Mouse (Mus musculus) heart, adult 2 months (tissue): ENCODE measurements around the gene Ddr2. TPM values are rescaled to one million over a fixed set of nuclear protein-coding genes. Genes with fewer than 3 reads are reported as not detected.

ENCODE experiments used
- DNase-seq, 2 experiments: peaks; one replicate each; pipeline ENCODE4 v3.0.0; 2021
- H3K27ac ChIP-seq: fragments of 200-600 bp; 2 replicates; pipeline ENCODE4 v1.8.1; 2022
- H3K27me3 ChIP-seq: fragments of 200-500 bp; 2 replicates; pipeline ENCODE4 v1.6.1; 2012; ENCODE audit warnings: mild to moderate bottlenecking, low read length, inconsistent platforms, mixed read lengths; ENCODE audit not compliant: control insufficient read depth, insufficient read depth
- H3K36me3 ChIP-seq: fragments of 200-500 bp; 2 replicates; pipeline ENCODE4 v1.6.1; 2012; ENCODE audit warnings: low read length, inconsistent platforms; ENCODE audit not compliant: control insufficient read depth, insufficient read depth
- H3K4me1 ChIP-seq: fragments of 200-500 bp; 2 replicates; pipeline ENCODE4 v1.6.1; 2011; ENCODE audit warnings: low read length; ENCODE audit not compliant: control insufficient read depth, insufficient read depth
- H3K4me3 ChIP-seq: fragments of 200-600 bp; 2 replicates; pipeline ENCODE4 v1.8.1; 2022
- H3K79me2 ChIP-seq: fragments of 200-500 bp; replicated peaks from 2 replicates; pipeline ENCODE4 v1.6.1; 2012; ENCODE audit warnings: mild to moderate bottlenecking, inconsistent platforms, low read length, moderate library complexity, mixed read lengths; ENCODE audit not compliant: control insufficient read depth, insufficient read depth
- H3K9ac ChIP-seq: fragments of 200-500 bp; 2 replicates; pipeline ENCODE4 v1.6.1; 2012; ENCODE audit warnings: low read depth, mild to moderate bottlenecking, control low read depth, inconsistent platforms, low read length, mixed read lengths
- CTCF ChIP-seq: fragments of 200-600 bp; IDR thresholded peaks from 2 replicates; pipeline ENCODE4 v1.8.1; 2022; ENCODE audit warnings: antibody characterized with exemption, mild to moderate bottlenecking, moderate library complexity
- EP300 ChIP-seq: fragments of 200-500 bp; IDR thresholded peaks from 2 replicates; pipeline ENCODE4 v1.6.1; 2011; ENCODE audit warnings: low read depth, low read length, control low read depth; ENCODE audit not compliant: insufficient read depth
- POLR2A ChIP-seq: fragments of 200-500 bp; IDR thresholded peaks from 2 replicates; pipeline ENCODE4 v1.6.1; 2011; ENCODE audit warnings: mild to moderate bottlenecking, low read depth, low read length, control low read depth; ENCODE audit not compliant: insufficient read depth
- WGBS: fragments of 180-500 bp; shearing (Covaris S2); methylation state at CpG from one replicate; pipeline ENCODE4 v1.1.7; 2018; 5-methylcytosine and 5-hydroxymethylcytosine counted together
- intact Hi-C: fragments of 180-260 bp; cut with DNase I; formaldehyde crosslinking; loops from one replicate; pipeline ENCODE4 v1.15.1; 2025
- polyA plus RNA-seq: library from polyadenylated mRNA; depleted of rRNA; stranded (reverse); fragments of >200 nt; gene quantifications from 2 replicates; pipeline ENCODE4 v1.2.3, GENCODE M21; 2012
- total RNA-seq, 2 experiments: library from RNA; stranded (reverse); gene quantifications; 2 replicates each; pipeline ENCODE4 v1.2.3; 2021

Gene Ddr2
- total and polyA plus RNA-seq, 3 experiments: 10.3 to 22.5 (median 21.9) TPM

- Histone ChIP-seq H3K36me3 (no peaks in the 10 kb centered on the region), H3K9ac (no peak overlapping the region), H3K4me3 (no peak overlapping the region), H3K27ac (no peak overlapping the region), H3K27me3 (no peaks in the 10 kb centered on the region), H3K79me2 (no peaks in the 10 kb centered on the region), H3K4me1 (no peaks in the 10 kb centered on the region)
- 52% methylated on average over 1 of the region's 1 CpGs for WGBS
- DNase-seq: no peak
- no peak for TF ChIP-seq CTCF
- no peak for TF ChIP-seq EP300
- no peak for TF ChIP-seq POLR2A
- intact Hi-C loops: no loop called here
Observed at GRCm38 (mm10) chr1:170080907-170081306, 29.7 kb downstream of the Ddr2 start.

- 76% methylated on average over 2 of the region's 2 CpGs for WGBS
- no peaks in the 10 kb centered on the region for H3K27me3 ChIP-seq
- no peak for DNase-seq
- no peaks in the 10 kb centered on the region for H3K4me1 ChIP-seq
- no peak overlapping the region for H3K27ac ChIP-seq
- no peaks in the 10 kb centered on the region for H3K79me2 ChIP-seq
- TF ChIP-seq CTCF (no peak), EP300 (no peak), POLR2A (no peak)
- intact Hi-C loops: no loop called here
- H3K36me3 ChIP-seq: no peaks in the 10 kb centered on the region
- no peak overlapping the region for H3K4me3 ChIP-seq
- H3K9ac ChIP-seq: no peak overlapping the region
Observed at GRCm38 (mm10) chr1:170079465-170079864, 31.1 kb downstream of the Ddr2 start.

- 72% methylated on average over 5 of the region's 5 CpGs for WGBS
- no peak for TF ChIP-seq EP300
- no peak for TF ChIP-seq POLR2A
- TF ChIP-seq CTCF: no peak
- H3K27me3 ChIP-seq: no peaks in the 10 kb centered on the region; the same call in 1 of the 2 replicates
- H3K79me2 ChIP-seq: no peaks in the 10 kb centered on the region
- no peaks in the 10 kb centered on the region for H3K4me1 ChIP-seq
- H3K9ac ChIP-seq: no peak overlapping the region
- no peaks in the 10 kb centered on the region for H3K36me3 ChIP-seq
- H3K27ac ChIP-seq: no peak overlapping the region
- no peak overlapping the region for H3K4me3 ChIP-seq
- intact Hi-C loops: no loop called here
- DNase-seq: no peak
Observed at GRCm38 (mm10) chr1:170076339-170076738, 34.2 kb downstream of the Ddr2 start.

- DNase-seq: no peak
- WGBS: 75% methylated on average over 8 of the region's 8 CpGs
- Histone ChIP-seq H3K36me3 (no peaks in the 10 kb centered on the region), H3K9ac (no peak overlapping the region), H3K4me3 (no peak overlapping the region), H3K79me2 (no peaks in the 10 kb centered on the region), H3K4me1 (no peaks in the 10 kb centered on the region), H3K27ac (no peak overlapping the region), H3K27me3 (no peaks in the 10 kb centered on the region; the same call in 1 of the 2 replicates)
- TF ChIP-seq CTCF (no peak), POLR2A (no peak), EP300 (no peak)
- intact Hi-C loops: no loop called here
Observed at GRCm38 (mm10) chr1:170073768-170074167, 36.8 kb downstream of the Ddr2 start.

GRCm38 (mm10) chr1:170069143-170069542 lies 41.4 kb downstream of the Ddr2 start:
- H3K79me2 ChIP-seq: no peaks in the 10 kb centered on the region
- 80% methylated on average over 5 of the region's 5 CpGs for WGBS
- no peak overlapping the region for H3K9ac ChIP-seq
- H3K4me1 ChIP-seq: peaks cover 7% of the 10 kb centered on the region
- no peaks in the 10 kb centered on the region; the same call in 1 of the 2 replicates for H3K27me3 ChIP-seq
- TF ChIP-seq POLR2A (no peak), EP300 (no peak), CTCF (no peak)
- intact Hi-C loops: no loop called here
- no peak overlapping the region for H3K4me3 ChIP-seq
- H3K27ac ChIP-seq: no peak overlapping the region
- DNase-seq: no peak
- peaks cover 3% of the 10 kb centered on the region; the same call in 1 of the 2 replicates for H3K36me3 ChIP-seq

GRCm38 (mm10) chr1:170065931-170066330 lies 44.6 kb downstream of the Ddr2 start:
- TF ChIP-seq CTCF: no peak
- no peak for TF ChIP-seq EP300
- TF ChIP-seq POLR2A: no peak
- intact Hi-C loops: no loop called here
- DNase-seq: no peak
- Histone ChIP-seq H3K79me2 (no peaks in the 10 kb centered on the region), H3K9ac (no peak overlapping the region), H3K27ac (no peak overlapping the region), H3K4me1 (peaks cover 9% of the 10 kb centered on the region), H3K36me3 (peaks cover 3% of the 10 kb centered on the region; the same call in 1 of the 2 replicates), H3K4me3 (no peak overlapping the region), H3K27me3 (no peaks in the 10 kb centered on the region)
- 52% methylated on average over 2 of the region's 2 CpGs for WGBS
